Mouse (Mus musculus) gastrocnemius, adult 2 months (tissue): Measurements from ENCODE around the gene Cyb561d1. TPM values are rescaled to one million over a fixed set of nuclear protein-coding genes. Genes with fewer than 3 reads are reported as not detected.

Source experiments
- DNase-seq: peaks from one replicate; pipeline ENCODE4 v3.0.0; 2022
- H3K27ac ChIP-seq: fragments of 200-600 bp; 2 replicates; pipeline ENCODE4 v1.8.1; 2022; ENCODE audit warnings: mild to moderate bottlenecking
- H3K4me3 ChIP-seq: fragments of 200-600 bp; 2 replicates; pipeline ENCODE4 v1.8.1; 2022; ENCODE audit warnings: mild to moderate bottlenecking, moderate library complexity
- CTCF ChIP-seq: fragments of 200-600 bp; IDR thresholded peaks from 2 replicates; pipeline ENCODE4 v1.8.1; 2022; ENCODE audit warnings: antibody characterized with exemption, mild to moderate bottlenecking, moderate library complexity
- intact Hi-C: fragments of 180-260 bp; cut with DNase I; formaldehyde crosslinking; loops from one replicate; pipeline ENCODE4 v1.15.1; 2025
- total RNA-seq, 2 experiments: library from RNA; stranded (reverse); gene quantifications; 2 replicates each; pipeline ENCODE4 v1.2.3; 2021

Gene Cyb561d1
- total RNA-seq, 2 experiments from 2014 or later, result 2.8 to 3.8 TPM

- Histone ChIP-seq H3K27ac (no peak overlapping the region; the same call in 1 of the 2 replicates), H3K4me3 (no peak overlapping the region)
- intact Hi-C loops, result no loop called here
- DNase-seq, result no peak
- TF ChIP-seq CTCF, result 0 out of 2 replicates have a peak, but pooled peaks have one; percentile 2
Measured at GRCm38 (mm10) chr3:108197066-108197497, 3.9 kb downstream of the Cyb561d1 start.

DNA sequence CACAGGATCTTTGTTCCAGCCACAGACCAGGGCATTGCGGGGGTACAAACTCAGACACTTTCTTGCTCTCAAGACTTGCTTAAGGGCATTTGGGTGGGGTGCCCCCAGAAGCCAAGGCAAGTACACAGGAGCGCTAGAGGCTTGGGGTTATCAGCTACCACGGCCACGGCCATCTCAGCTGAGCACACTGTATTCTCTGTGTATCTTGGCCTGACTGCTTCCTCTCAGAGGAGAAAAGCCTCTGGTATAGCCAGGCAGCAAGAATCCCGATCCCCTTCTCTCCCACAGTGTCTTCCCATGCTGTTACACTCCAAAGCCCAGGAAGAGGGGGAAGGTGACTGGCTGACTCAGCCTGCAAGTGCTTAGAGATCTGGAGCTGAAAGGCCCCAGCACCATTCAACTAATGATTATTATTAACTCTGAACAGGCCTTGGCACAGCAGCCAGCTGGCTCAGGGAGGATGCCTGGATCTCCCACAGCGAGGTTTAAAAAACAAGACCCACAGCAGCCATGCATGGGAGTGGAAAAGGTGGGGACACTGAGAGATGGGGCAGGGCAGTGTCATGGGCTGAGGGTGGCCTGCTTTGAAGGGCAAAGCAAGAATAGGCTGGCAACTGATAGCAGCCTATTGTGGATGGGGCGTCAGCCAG is 4.9 kb downstream of the Cyb561d1 start:
- TF ChIP-seq CTCF, result no peak
- H3K27ac ChIP-seq, result no peak overlapping the region
- intact Hi-C loops, result no loop called here
- no peak overlapping the region for H3K4me3 ChIP-seq
- DNase-seq, result no peak

DNA sequence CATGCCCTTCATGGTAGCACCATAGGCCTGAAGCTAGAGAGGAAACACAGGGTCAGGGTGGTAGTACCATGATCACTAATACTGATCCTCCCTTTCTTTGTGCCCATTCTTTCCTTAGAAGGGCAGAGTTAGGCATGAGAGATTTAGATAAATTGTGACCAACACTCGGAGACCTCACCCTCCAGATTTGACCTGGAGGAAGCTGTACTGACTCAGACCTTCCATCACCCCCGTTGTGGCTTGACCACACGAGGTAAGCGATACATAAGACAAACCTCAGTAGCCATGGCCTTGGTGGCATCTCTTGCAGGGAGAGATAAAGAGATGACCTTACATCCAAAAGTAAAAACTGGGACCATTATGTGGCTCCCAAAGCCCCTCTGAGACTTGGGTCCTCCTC is 5.7 kb downstream of the Cyb561d1 start:
- no peak for TF ChIP-seq CTCF
- no peak for DNase-seq
- intact Hi-C loops, result no loop called here
- no peak overlapping the region for H3K27ac ChIP-seq
- H3K4me3 ChIP-seq, result no peak overlapping the region

DNA sequence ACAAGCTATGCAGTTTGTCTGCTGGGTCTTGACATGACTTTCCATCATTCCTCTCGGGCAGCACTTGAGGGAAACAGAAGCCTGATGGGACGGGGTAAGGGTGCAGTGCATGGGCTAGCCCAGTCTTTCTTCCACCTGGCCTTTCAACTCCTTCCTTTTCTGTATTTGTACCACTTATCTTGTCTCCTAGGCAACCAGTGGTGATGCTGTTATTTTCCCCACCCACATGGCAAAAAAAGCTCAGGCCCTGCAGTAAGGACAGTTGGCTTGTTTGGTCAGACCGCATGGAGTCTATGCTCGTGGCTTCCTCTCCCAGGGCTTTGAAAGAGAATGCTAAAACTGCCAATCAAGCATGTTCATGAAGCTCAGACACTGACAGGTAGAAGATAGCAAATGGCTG is 7.3 kb downstream of the Cyb561d1 start:
- no peak overlapping the region for H3K4me3 ChIP-seq
- no peak overlapping the region for H3K27ac ChIP-seq
- TF ChIP-seq CTCF, result no peak
- DNase-seq, result no peak
- intact Hi-C loops, result no loop called here

- TF ChIP-seq CTCF, result no peak
- intact Hi-C loops, result no loop called here
Measured at GRCm38 (mm10) chr3:108189897-108190296, 11.1 kb downstream of the Cyb561d1 start.

GRCm38 (mm10) chr3:108188716-108189490 is 12.1 kb downstream of the Cyb561d1 start:
- no peak for TF ChIP-seq CTCF
- no peak overlapping the region for H3K27ac ChIP-seq
- no peak for DNase-seq
- no peak overlapping the region for H3K4me3 ChIP-seq
- intact Hi-C loops, result no loop called here

More at GRCm38 (mm10) chr3:108189897-108190296, 11.1 kb downstream of the Cyb561d1 start:
- H3K27ac ChIP-seq, result peak overlapping the region; percentile 20; the same call in 1 of the 2 replicates
- H3K4me3 ChIP-seq, result peak overlapping the region; percentile 26
- no peak for DNase-seq

- no peak for TF ChIP-seq CTCF
- intact Hi-C loops, result no loop called here
- Histone ChIP-seq H3K4me3 (peak overlapping the region; percentile 77), H3K27ac (peak overlapping the region; percentile 89)
- DNase-seq, result peak; percentile 52
Measured at GRCm38 (mm10) chr3:108187111-108187795, 13.8 kb downstream of the Cyb561d1 start.

GRCm38 (mm10) chr3:108186098-108187047 is 14.6 kb downstream of the Cyb561d1 start, which contains the start of gene Amigo1:
Amigo1 (plus strand) TSS chr3:108186335.
- TF ChIP-seq CTCF, result no peak
- peak; percentile 80 for DNase-seq
- H3K4me3 ChIP-seq, result peak within 1 kb of the TSS; percentile 77
- H3K27ac ChIP-seq, result peak within 1 kb of the TSS; percentile 89
- intact Hi-C loops, result no loop called here

GRCm38 (mm10) chr3:108185460-108186097 is 15.4 kb downstream of the Cyb561d1 start:
- intact Hi-C loops, result loop anchor here (2.0 kb wide), 1 partner anchor 17 kb away; no protein-coding TSS in a partner anchor
- Histone ChIP-seq H3K4me3 (peak overlapping the region; percentile 77), H3K27ac (peak overlapping the region; percentile 89)
- peak; percentile 10 for DNase-seq
- TF ChIP-seq CTCF, result no peak

DNA sequence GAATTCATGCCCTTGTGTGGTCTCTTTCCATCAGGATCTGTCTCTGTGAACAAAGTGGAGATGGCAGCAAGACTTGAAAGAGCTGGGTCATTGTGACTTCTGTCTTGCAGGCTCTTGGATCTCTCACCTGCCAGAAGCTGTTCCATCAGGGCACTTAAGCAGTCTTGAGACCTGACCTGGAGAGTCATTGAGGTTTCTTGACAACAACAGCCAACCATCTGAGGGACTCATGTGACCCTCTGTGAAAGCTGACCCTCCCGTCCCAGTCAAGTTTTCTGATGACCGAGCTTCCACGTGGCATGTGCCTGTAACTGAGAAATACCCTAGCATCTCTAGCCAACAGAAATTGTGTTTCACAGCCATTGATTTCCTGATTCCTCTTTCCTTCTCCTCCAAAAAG is 16.3 kb downstream of the Cyb561d1 start:
- intact Hi-C loops, result loop anchor here (2.0 kb wide), 1 partner anchor 16 kb away; no protein-coding TSS in a partner anchor
- H3K4me3 ChIP-seq, result no peak overlapping the region
- H3K27ac ChIP-seq, result 0 out of 2 replicates have a peak overlapping the region, but pooled peaks have one; percentile 89
- TF ChIP-seq CTCF, result no peak
- DNase-seq, result peak; percentile 20

- intact Hi-C loops, result no loop called here
- TF ChIP-seq CTCF, result no peak
- Histone ChIP-seq H3K4me3 (no peak overlapping the region), H3K27ac (no peak overlapping the region)
- no peak for DNase-seq
Measured at GRCm38 (mm10) chr3:108180514-108180913, 20.5 kb downstream of the Cyb561d1 start.
